Mouse (Mus musculus) retina, postnatal 1 day (tissue): ENCODE measurements at regions not wholly inside any gene's neighbourhood (a gene's known extent, or its start where the extent isn't known, plus 50 kb on each side); places are given as distances from the start of the nearest gene placed in this dataset.

ENCODE experiments used
- DNase-seq: peaks from one replicate; pipeline ENCODE4 v3.0.0-alpha.2; 2012

DNA sequence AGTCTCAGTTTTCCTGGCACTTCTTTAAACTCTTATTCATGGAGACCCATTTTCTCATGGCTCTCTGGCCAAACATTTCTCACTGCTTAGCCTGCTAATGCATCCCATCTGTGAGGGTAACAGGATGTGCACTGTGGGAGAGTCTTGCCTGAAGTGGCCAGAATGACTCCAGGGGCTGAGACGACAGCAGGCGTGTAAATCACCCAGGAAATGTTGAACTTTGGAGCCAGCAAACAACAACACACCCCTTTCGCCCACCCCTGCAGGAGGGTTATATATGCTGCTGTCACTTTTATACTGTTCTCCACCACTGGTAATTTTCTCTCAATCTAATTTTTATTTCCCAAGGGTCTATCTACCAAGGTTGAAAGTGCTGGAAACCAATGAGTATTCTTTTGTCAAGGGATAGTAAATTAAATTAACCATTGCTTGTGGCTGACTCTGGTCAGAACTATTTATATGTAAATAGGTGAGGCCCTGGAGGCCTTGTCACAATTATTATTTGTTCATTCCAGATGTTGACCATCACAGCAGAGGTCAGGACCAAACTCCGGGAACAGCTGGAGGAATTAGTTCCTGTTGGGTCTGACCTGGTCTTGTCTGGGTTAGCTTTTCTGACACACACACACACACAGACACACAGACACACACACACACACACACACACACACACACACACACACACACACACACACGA is 378.2 kb downstream of the Nucb2 start:
- no peak for DNase-seq

DNA sequence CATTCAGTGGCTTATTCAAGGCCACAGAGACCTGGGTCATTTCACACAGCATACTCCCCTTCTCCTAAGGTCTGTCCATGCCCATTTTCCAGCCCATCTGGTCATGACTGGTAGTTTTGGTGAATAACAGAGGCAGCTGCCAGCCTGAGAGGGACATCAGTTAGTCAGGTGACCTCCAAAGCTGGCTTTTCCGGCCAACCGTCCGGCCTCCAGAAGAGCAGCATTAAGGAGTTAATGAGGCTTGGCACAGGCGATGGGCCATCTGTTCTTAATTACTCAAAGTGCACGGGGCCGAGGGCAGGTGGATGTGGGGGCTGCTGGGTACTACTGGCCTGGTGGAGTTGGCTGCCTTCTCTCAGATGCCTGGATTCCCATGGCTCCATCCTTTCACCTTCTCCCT is 389.7 kb downstream of the Nucb2 start:
- peak; percentile 85 for DNase-seq

GRCm38 (mm10) chr7:116915797-116916196 is 411.6 kb downstream of the Nucb2 start:
- DNase-seq: no peak

GRCm38 (mm10) chr7:116917921-116918670 is 413.9 kb downstream of the Nucb2 start:
- DNase-seq: no peak

GRCm38 (mm10) chr7:116946448-116946847 is 434.3 kb upstream of the Xylt1 start:
- no peak for DNase-seq

DNA sequence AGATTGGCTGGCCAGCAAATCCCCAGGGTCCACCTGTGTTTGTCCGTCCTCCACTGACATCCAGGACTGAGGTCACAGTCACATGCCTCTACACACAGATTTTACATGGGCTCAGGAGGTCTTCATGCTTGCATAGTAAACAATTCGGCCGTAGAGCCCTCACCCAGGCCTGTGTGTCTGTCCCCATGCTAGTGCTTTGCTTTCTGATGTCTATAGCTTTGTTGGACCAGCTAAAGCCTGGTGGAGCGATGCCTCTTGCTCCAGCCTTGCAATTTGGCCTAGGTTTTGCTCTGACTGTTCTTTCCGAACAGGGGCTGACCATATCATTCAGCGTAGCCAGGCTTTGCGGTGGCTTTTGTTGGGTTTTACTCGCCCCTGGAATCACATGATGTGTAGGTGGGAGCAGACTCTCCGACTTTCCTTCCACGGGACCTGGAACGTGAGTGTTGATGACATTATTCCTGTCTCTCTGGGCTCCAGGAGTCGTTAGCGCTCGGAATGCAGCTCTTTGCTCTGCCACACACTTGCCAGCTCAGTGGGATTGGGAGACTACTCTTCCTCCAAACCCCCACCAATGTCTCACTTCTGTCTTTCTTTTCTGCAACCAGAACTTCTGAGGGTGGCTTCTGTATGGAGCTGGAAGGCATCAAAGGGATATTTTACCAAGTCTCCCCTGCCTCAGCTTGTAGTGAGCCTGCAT is 421.4 kb upstream of the Xylt1 start:
- DNase-seq: no peak

DNA sequence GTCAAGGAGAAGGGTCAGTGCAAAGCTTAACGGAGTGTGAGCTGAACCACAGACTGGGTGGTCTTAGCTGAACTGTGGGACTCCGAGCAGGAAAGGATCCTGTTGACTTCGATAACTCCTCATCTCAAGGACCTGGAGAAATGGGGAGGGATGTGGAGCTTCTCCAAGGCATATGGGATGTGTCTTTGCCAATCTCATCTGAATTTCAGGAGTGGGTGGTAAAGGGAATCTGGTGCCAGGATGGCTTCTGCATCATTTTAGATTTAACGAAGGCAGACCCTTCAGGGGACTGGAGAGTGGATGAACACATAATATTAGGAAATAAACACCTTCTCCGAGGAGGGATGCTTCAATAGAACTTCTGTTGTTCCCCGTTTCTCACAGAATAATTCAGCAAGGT is 416.9 kb upstream of the Xylt1 start:
- no peak for DNase-seq

DNA sequence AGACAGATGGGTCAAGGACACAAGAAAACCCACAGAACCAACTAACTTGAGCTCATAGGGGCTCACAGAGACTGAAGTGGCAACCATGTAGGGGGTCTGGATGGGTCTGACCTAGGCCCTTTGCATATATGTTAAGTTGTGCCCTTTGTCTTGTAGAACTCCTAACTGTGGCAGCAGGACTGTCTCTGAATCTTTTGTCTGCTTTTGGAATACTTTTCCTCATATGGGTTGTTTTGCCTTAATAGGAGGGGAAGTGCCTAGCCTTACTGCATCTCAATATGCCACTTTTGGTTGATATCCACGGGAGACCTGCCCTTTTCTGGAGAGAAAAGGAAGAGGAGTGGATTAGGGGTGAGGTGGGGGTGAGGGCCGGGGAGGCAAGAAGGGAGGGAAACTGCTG is 389.4 kb upstream of the Xylt1 start:
- DNase-seq: no peak

DNA sequence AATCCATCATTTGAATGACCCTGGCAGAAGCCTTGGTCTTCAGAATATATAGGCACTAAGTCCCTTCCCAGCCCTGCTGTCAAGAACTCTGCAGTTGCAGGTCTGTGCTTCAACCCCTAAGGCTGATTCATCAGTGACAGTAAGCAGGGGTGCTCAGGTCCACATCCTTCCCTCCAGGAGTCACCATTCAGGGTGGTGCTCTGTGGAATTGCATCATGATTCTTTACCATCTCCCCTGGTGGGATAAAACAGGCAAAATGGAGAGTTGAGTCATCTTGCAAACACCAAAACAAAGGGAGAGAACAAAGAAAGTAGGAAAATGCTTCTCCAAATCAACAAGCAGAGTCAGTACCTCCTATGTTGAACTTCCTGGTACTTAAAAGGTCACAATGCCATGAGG is 388.6 kb upstream of the Xylt1 start:
- no peak for DNase-seq

DNA sequence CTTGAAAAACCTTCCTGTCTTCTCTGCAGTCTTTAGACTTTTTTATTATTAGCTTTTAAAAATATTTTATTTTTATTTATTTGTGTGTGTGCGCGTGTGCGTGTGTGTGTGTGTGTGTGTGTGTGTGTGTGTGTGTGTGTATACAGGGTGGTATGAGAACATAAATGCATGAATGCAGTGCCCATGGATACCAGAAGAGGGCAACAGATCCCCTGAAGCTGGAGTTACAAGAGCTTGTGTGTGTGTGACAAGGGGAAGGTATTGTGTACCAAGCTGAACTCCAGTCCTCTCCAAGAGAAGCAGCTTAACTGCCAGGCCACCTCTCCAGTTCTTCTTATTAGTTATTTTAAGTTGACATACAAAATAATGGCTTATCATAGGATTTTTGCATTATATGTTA is 385.0 kb upstream of the Xylt1 start:
- DNase-seq: peak; percentile 28

GRCm38 (mm10) chr7:117003167-117003566 is 377.6 kb upstream of the Xylt1 start:
- no peak for DNase-seq

DNA sequence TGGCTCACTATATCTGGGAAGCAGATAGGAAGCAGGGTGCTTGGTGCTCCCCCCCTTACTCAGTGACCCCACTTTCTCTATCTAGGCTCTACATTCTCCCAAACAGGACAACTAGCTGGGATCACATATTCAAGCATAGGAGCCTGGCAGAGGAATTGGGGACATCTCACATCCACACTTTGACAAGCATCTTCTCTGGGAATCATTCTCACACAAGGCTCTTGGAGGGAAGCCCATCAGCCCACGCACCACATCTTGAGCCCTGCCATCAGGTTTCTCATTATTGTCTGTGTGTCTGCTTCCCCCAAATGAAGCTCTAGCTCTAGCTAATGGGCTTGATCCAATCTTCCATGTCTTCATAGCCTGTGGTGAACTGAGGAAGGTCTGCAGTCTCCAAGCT is 362.4 kb upstream of the Xylt1 start:
- DNase-seq: no peak

DNA sequence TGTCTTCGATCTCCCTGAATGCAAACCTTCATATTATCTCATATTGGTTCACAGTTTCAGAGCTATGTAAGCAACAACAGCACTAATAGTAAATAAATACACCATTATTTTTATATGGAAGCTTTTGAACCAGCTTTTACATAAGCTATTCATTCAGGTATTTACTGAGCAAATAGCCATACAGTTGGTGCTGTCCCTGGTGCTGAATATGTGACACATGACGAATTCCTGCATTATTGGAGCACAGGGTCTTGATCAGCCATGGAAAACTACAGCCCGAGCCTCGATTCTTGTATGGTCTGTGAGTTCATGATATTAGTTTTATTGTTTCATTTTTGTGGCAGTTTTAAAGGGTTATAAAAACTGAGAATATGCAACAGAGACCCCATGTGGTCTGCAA is 359.1 kb upstream of the Xylt1 start:
- DNase-seq: peak; percentile 68

GRCm38 (mm10) chr7:117044926-117045325 is 335.9 kb upstream of the Xylt1 start:
- DNase-seq: no peak

DNA sequence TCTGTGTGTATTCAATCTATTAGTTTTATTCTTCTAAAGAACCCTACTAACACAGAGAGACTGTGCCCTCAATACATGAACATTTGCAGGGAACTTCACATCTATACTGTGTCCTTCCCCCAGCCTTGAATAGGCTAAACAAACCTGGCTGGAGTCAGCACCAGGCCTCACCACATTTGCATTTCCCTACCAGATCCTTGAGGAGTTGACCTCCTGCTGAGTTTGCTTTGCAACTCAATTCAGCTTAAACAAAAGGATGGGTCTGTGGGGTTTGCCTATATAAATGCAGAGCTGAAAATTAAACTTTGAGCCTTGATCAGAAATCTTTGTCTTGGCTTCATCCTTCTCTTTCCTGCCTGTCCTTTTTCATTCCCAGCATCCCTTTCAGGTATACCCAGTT is 331.5 kb upstream of the Xylt1 start:
- DNase-seq: no peak

GRCm38 (mm10) chr7:117065771-117066170 is 315.0 kb upstream of the Xylt1 start:
- no peak for DNase-seq

GRCm38 (mm10) chr7:117090911-117091550 is 289.7 kb upstream of the Xylt1 start:
- DNase-seq: no peak

DNA sequence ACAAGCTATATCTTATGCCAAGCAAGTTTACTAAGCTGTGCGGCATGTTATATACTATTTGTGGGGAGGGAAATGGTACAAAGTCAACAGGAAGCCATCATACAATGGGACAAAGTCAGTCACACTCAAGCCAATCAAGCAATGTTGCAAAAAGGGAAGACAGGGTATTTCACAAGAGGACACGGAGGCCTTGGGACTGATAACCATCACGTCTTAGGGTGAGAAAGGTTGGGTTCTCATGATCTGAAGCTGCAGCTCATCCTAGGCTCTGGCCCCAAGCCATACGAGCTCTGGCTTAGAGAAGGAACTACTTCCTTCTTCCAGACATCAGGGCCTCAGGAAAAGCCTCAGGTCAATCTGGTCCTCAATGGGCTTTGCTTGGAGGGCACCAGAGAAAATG is 287.9 kb upstream of the Xylt1 start:
- no peak for DNase-seq

DNA sequence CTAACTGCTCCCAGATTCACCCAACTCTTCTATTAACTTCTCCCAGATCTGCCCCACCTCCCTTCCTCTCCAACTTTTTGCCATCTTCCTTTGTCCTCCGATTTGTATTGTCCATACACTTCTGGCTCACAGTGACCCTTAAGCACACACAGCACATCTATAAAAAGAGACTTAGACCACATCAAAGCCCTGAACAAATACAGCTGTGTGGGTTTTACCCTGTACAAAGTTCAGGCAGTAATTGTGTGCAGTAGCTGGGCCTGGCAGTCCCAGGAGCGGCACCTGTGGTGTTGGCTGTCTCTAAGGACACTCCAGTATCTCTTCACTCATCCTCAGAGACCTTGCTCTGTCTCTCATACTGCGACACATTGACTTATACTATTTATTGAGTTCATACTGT is 283.2 kb upstream of the Xylt1 start:
- DNase-seq: no peak

DNA sequence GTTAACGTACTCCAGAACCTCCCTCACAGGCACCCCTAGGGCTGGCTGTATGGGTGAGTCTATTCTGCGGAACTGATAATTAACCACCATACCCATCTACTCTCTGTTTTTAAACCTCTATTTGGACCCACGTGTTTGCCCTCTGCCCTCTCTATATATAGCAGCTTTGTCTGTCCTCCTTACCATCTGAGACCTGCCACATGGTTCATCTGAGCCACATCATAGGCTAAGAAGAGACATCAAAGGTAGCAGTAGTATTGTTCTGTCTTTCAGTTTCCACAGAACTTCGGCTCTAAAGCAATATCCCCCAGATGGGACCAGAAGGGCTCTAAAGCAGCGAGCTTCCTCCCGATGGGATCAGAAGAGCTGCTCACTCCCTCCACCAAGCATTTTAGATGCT is 281.7 kb upstream of the Xylt1 start:
- no peak for DNase-seq

- DNase-seq: no peak
These were observed 277.7 kb upstream of the Xylt1 start for GRCm38 (mm10) chr7:117103035-117103434.

DNA sequence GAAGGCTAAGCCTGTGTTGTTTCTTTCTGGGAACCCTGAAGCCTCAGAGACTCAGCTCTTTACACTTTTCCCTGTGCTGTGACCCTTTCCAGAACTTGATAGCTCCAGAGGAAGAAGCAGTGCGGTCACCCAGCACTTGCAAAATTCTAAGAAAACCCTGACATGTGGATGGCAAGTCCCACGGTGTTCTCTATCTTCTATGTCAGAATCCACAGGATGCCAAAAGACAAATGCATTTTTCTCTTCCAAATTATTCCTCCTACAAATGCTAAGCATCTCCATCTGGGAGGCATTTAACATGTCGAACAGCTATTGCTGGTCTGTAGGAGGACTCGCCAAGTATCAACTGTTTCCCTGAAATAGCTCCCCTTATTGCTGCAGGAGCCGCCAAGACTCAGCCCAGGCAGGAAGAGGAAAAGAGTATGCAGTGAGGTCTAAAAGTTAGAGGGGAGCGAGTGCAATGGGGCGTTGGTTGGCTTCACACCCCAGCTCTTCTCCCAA is 274.0 kb upstream of the Xylt1 start:
- no peak for DNase-seq

- no peak for DNase-seq
These were observed 272.4 kb upstream of the Xylt1 start for GRCm38 (mm10) chr7:117108391-117108790.
